Mouse (Mus musculus) G1E-ER4 (cell line): ENCODE data around the gene Capn9. TPM values are rescaled to one million over a fixed set of nuclear protein-coding genes. Genes with fewer than 3 reads are reported as not detected.

Experiments used
- GATA1 ChIP-seq: IDR thresholded peaks from one replicate; pipeline ENCODE4 v1.8.0; 2012; ENCODE audit warnings: low read length, inconsistent platforms
- polyA plus RNA-seq: library from polyadenylated mRNA; stranded (reverse); fragments of >175 nt; gene quantifications from 2 replicates; pipeline ENCODE4 v1.2.3, GENCODE M21; 2012

Capn9 gene
- polyA plus RNA-seq, 1 experiment = not detected

GRCm38 (mm10) chr8:124653568-124654475 lies 77.9 kb downstream of the Capn9 start:
- no peak for TF ChIP-seq GATA1

GRCm38 (mm10) chr8:124657961-124658360 lies 82.0 kb downstream of the Capn9 start:
- no peak for TF ChIP-seq GATA1

- no peak for TF ChIP-seq GATA1
These were observed 82.5 kb downstream of the Capn9 start for GRCm38 (mm10) chr8:124658415-124658814.

- TF ChIP-seq GATA1 = no peak
These were observed 85.9 kb downstream of the Capn9 start for GRCm38 (mm10) chr8:124661781-124662180.

- TF ChIP-seq GATA1 = no peak
These were observed 86.7 kb downstream of the Capn9 start for GRCm38 (mm10) chr8:124662446-124663111.

- no peak for TF ChIP-seq GATA1
These were observed 87.4 kb downstream of the Capn9 start, which contains the start of gene 2310022B05Rik for GRCm38 (mm10) chr8:124663112-124663873. Gene 2310022B05Rik (minus strand): TSS chr8:124663369.

- TF ChIP-seq GATA1 = no peak
These were observed 87.9 kb downstream of the Capn9 start for GRCm38 (mm10) chr8:124663874-124664230.

GRCm38 (mm10) chr8:124664414-124664813 lies 88.5 kb downstream of the Capn9 start:
- TF ChIP-seq GATA1 = no peak

Other genes with a start within 250 kb of the Capn9 start
- not detected in 2 replicates for gene Pgbd5, start 136.5 kb upstream of the Capn9 start, polyA plus RNA-seq
- gene Cog2, start 55.3 kb upstream of the Capn9 start, polyA plus RNA-seq = 16.7 and 23.3 TPM in 2 replicates
- gene Agt, start 6.4 kb upstream of the Capn9 start, polyA plus RNA-seq = not detected in 2 replicates
- gene 2310022B05Rik, start 87.3 kb downstream of the Capn9 start, polyA plus RNA-seq = 22.3 and 26.3 TPM in 2 replicates
- gene Ttc13, start 145.9 kb downstream of the Capn9 start, polyA plus RNA-seq = 12.7 and 13.4 TPM in 2 replicates
- gene Arv1, start 146.0 kb downstream of the Capn9 start, polyA plus RNA-seq = 16.6 and 21.2 TPM in 2 replicates
- not detected in 2 replicates for gene Fam89a, start 175.7 kb downstream of the Capn9 start, polyA plus RNA-seq
- not detected in 2 replicates for gene Trim67, start 217.0 kb downstream of the Capn9 start, polyA plus RNA-seq